Mouse (Mus musculus) kidney, adult 2 months (tissue): ENCODE results near the gene Scyl1.

Source experiments
- CTCF ChIP-seq: fragments of 200-500 bp; conservative IDR thresholded peaks from 2 replicates; pipeline ENCODE4 v1.5.1; 2011; ENCODE audit warnings: low read depth, mild to moderate bottlenecking, control low read depth, low read length, moderate library complexity, mixed read lengths; ENCODE audit not compliant: insufficient read depth, insufficient read length
- POLR2A ChIP-seq: fragments of 200-500 bp; IDR thresholded peaks from one replicate; pipeline ENCODE4 v1.6.1; 2011; ENCODE audit warnings: low read depth, low read length, control low read depth

GRCm38 (mm10) chr19:5804371-5804899, 33.2 kb upstream of the Scyl1 start:
- TF ChIP-seq POLR2A (no peak), CTCF (no peak)
